Mouse (Mus musculus) left cerebral cortex, adult 2 months (tissue): Measurements from ENCODE around the gene Gm17190. TPM values are rescaled to one million over a fixed set of nuclear protein-coding genes. Genes with fewer than 3 reads are reported as not detected.

ENCODE experiments used
- DNase-seq, 2 experiments: peaks; one replicate each; pipeline ENCODE4 v3.0.0; 2021 to 2022; ENCODE audit warnings: low spot score in 2 of 2, mixed read lengths in 1 of 2; ENCODE audit errors: extremely low spot score in 1 of 2
- H3K27ac ChIP-seq: fragments of 200-600 bp; 2 replicates; pipeline ENCODE4 v1.8.1; 2022
- H3K4me3 ChIP-seq: fragments of 200-600 bp; 2 replicates; pipeline ENCODE4 v1.8.1; 2022
- CTCF ChIP-seq: fragments of 200-600 bp; IDR thresholded peaks from 2 replicates; pipeline ENCODE4 v1.8.1; 2022; ENCODE audit warnings: antibody characterized with exemption, mild to moderate bottlenecking, moderate library complexity
- intact Hi-C: fragments of 180-260 bp; cut with DNase I; formaldehyde crosslinking; loops from one replicate; pipeline ENCODE4 v1.15.1; 2025
- total RNA-seq, 2 experiments: library from RNA; stranded (reverse); gene quantifications; 2 replicates each; pipeline ENCODE4 v1.2.3; 2021

The Gm17190 gene
- total RNA-seq, 2 experiments from 2014 or later, result not detected

GRCm38 (mm10) chr13:96126669-96127068 is 44.8 kb downstream of the Gm17190 start:
- no peak overlapping the region for H3K4me3 ChIP-seq
- intact Hi-C loops, result no loop called here
- H3K27ac ChIP-seq, result no peak overlapping the region
- no peak for TF ChIP-seq CTCF
- DNase-seq, result no peak

- intact Hi-C loops, result no loop called here
- DNase-seq, result no peak
- H3K27ac ChIP-seq, result no peak overlapping the region
- no peak for TF ChIP-seq CTCF
- no peak overlapping the region for H3K4me3 ChIP-seq
Measured at GRCm38 (mm10) chr13:96129081-96129480, 47.2 kb downstream of the Gm17190 start.

- DNase-seq, result peak; percentile 63 to 75
- H3K4me3 ChIP-seq, result peak overlapping the region; percentile 45
- no peak for TF ChIP-seq CTCF
- no peak overlapping the region; the same call in 1 of the 2 replicates for H3K27ac ChIP-seq
- intact Hi-C loops, result loop anchor here (1.0 to 5.0 kb wide), 2 partner anchors 120 to 256 kb away; partner anchors contain the start of gene Poc5
Measured at GRCm38 (mm10) chr13:96131050-96131449, 49.2 kb downstream of the Gm17190 start.

- TF ChIP-seq CTCF, result no peak
- Histone ChIP-seq H3K4me3 (peak overlapping the region; percentile 49), H3K27ac (no peak overlapping the region)
- intact Hi-C loops, result loop anchor here (1.0 to 5.0 kb wide), 3 partner anchors 43 to 255 kb away; partner anchors contain the start of gene Poc5
- DNase-seq, result peak in 1 of 2 experiments; percentile 12
Measured at GRCm38 (mm10) chr13:96131911-96132310, 50.1 kb downstream of the Gm17190 start.

- peak; percentile 70 to 78 for DNase-seq
- Histone ChIP-seq H3K27ac (no peak within 1 kb of the TSS), H3K4me3 (peak within 1 kb of the TSS; percentile 49)
- TF ChIP-seq CTCF, result no peak
- intact Hi-C loops, result loop anchor here (2.0 to 5.0 kb wide), 2 partner anchors 42 to 255 kb away; partner anchors contain the start of gene Poc5
Measured at GRCm38 (mm10) chr13:96132401-96132816, 50.6 kb downstream of the Gm17190 start, which contains the start of gene Sv2c. Sv2c (minus strand) TSS chr13:96132577.

Other genes with a start within 250 kb of the Gm17190 start
- 10 to 100 TPM; 19.1 to 21.5 TPM for gene Iqgap2, start 190.1 kb upstream of the Gm17190 start, total RNA-seq
- gene Gm20075, start 678 bp upstream of the Gm17190 start, total RNA-seq, result 10 to 100 TPM; 25.2 to 27.1 TPM
- 10 to 100 TPM; 28.0 to 33.8 TPM for gene Sv2c, start 50.5 kb downstream of the Gm17190 start, total RNA-seq